Mouse (Mus musculus) urinary bladder, postnatal 36 days (tissue): ENCODE results near the gene Clcn5.

ENCODE experiments used
- DNase-seq, 2 experiments: peaks; one replicate each; pipeline ENCODE4 v3.0.0; 2022; ENCODE audit warnings: low spot score in 2 of 2, mixed read lengths in 1 of 2

Clcn5 gene

GRCm38 (mm10) chrX:7197833-7198232 lies 121.3 kb downstream of the Clcn5 start:
- no peak for DNase-seq

GRCm38 (mm10) chrX:7190816-7191215 lies 128.3 kb downstream of the Clcn5 start:
- DNase-seq = no peak

- peak in 1 of 2 experiments; percentile 5 for DNase-seq
Measured at GRCm38 (mm10) chrX:7188311-7188807, 130.8 kb downstream of the Clcn5 start.

GRCm38 (mm10) chrX:7187455-7188310 lies 131.5 kb downstream of the Clcn5 start:
- peak in 1 of 2 experiments; percentile 5 for DNase-seq

- DNase-seq = no peak
Measured at GRCm38 (mm10) chrX:7170156-7170555, 149.0 kb downstream of the Clcn5 start.

GRCm38 (mm10) chrX:7168799-7169198 lies 150.4 kb downstream of the Clcn5 start:
- no peak for DNase-seq

- DNase-seq = no peak
Measured at GRCm38 (mm10) chrX:7157976-7158375, 161.2 kb downstream of the Clcn5 start.

GRCm38 (mm10) chrX:7156026-7156732 lies 163.0 kb downstream of the Clcn5 start:
- no peak for DNase-seq

GRCm38 (mm10) chrX:7150129-7150528 lies 169.0 kb downstream of the Clcn5 start:
- no peak for DNase-seq

GRCm38 (mm10) chrX:7146156-7146555 lies 173.0 kb downstream of the Clcn5 start:
- no peak for DNase-seq

- DNase-seq = no peak
Measured at GRCm38 (mm10) chrX:7121618-7122280, 197.4 kb downstream of the Clcn5 start.

- no peak for DNase-seq
Measured at GRCm38 (mm10) chrX:7114885-7115284, 204.3 kb downstream of the Clcn5 start.
